Mouse (Mus musculus): ENCODE data around the gene Arfrp1. TPM values are rescaled to one million over a fixed set of nuclear protein-coding genes. Genes with fewer than 3 reads are reported as not detected.

The Arfrp1 gene
- polyA plus RNA-seq, 1 experiment = 48.8 TPM

DNA sequence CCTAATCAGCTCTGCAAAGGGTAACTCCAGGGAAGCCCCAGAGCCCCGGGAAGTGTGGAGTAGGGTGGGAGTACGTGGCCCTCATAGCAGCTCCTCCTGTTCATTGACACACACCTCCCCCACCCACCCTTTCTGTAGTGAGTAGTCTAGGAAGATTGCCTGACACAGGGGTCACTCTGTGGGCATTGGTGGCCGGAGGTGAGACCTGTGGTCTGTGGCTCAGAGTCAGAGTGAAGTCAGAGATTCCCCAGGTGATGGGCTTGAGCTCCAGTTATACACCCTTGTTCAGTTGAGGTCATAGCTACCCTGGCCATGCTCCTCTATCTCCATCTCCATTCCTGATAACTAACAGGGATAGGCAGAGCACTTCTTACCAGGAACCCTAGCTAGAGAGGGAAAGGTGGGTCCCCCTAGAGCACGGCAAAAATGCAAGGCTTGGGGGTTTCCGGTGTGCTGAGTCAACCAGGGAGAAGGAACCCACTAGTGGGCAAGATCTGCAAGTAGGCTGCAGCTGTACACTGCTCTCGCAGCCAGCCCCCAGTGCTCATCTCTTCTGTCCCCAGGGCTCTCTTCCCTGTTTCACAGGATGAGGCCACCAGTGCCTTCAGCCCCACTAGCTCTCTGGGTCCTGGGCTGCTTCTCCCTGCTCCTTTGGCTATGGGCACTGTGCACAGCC, 16.6 kb upstream of the Arfrp1 start:
- H3K36me3 ChIP-seq (ENCODE audit: control insufficient read depth, insufficient read depth) = peaks cover 9% of the 10 kb centered on the region
- no peaks in the 10 kb centered on the region for H3K27me3 ChIP-seq (ENCODE audit: control insufficient read depth, insufficient read depth, insufficient read length)
- TF ChIP-seq TCF12 (IDR thresholded peaks at IDR 0.05; ENCODE audit: insufficient read depth, poor library complexity, severe bottlenecking) (no peak), SRF (IDR thresholded peaks at IDR 0.05; ENCODE audit: control insufficient read depth, insufficient read length, low read depth) (no peak), POLR2AphosphoS2 (IDR thresholded peaks at IDR 0.05; ENCODE audit: insufficient read length, low read depth) (no peak), REST (IDR thresholded peaks at IDR 0.05; ENCODE audit: insufficient read depth, insufficient read length) (no peak), MAX (IDR thresholded peaks at IDR 0.05; ENCODE audit: low read depth) (no peak), CEBPB (IDR thresholded peaks at IDR 0.05; ENCODE audit: insufficient read depth, poor library complexity, severe bottlenecking) (no peak), E2F4 (IDR thresholded peaks at IDR 0.05; ENCODE audit: insufficient read depth) (no peak), MYOG (IDR thresholded peaks at IDR 0.05; ENCODE audit: control insufficient read depth in 1 of 3, insufficient read depth in 1 of 3, insufficient read length in 2 of 3, low read depth in 2 of 3) (no peak), TCF3 (IDR thresholded peaks at IDR 0.05; ENCODE audit: insufficient read length, low read depth) (no peak), POLR2A (IDR thresholded peaks at IDR 0.05; ENCODE audit: insufficient read length, low read depth) (no peak), USF1 (IDR thresholded peaks at IDR 0.05; ENCODE audit: low read depth) (no peak), MYOD1 (IDR thresholded peaks at IDR 0.05; ENCODE audit: control insufficient read depth in 1 of 3, insufficient read length in 2 of 3, low read depth in 2 of 3) (no peak)
- no peak overlapping the region for H3K4me2 ChIP-seq (ENCODE audit: low read depth)
- no peak overlapping the region for H3ac ChIP-seq (ENCODE audit: control insufficient read depth, insufficient read length)
- H3K79me2 ChIP-seq (ENCODE audit: control insufficient read depth, insufficient read depth) = peaks cover 7% of the 10 kb centered on the region
- H3K4me3 ChIP-seq = no peak overlapping the region

DNA sequence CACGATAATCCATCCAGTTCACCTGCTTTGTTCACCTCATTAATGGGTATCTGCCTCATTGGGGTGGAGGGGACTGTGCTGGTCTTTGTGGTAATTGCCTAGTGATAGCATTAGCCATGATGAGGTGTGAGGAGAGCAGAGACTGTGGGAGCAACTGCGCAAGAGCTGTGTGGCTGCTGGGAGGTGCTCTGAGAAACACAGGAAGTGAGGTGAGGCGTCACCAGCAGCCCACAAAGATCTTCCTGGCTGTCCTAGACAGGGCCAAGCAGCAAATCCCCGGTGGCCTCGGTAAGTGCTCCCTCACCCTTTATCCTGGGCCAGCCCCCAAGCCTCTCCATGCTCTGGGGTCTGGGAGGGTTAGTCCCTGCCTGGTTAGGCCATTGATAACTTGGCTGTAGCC, 15.9 kb upstream of the Arfrp1 start:
- H3K4me2 ChIP-seq (ENCODE audit: low read depth) = no peak overlapping the region
- peaks cover 9% of the 10 kb centered on the region for H3K79me2 ChIP-seq (ENCODE audit: control insufficient read depth, insufficient read depth)
- H3K4me3 ChIP-seq = no peak overlapping the region
- H3K27me3 ChIP-seq (ENCODE audit: control insufficient read depth, insufficient read depth, insufficient read length) = no peaks in the 10 kb centered on the region
- H3ac ChIP-seq (ENCODE audit: control insufficient read depth, insufficient read length) = no peak overlapping the region
- no peak for TF ChIP-seq MAX (IDR thresholded peaks at IDR 0.05; ENCODE audit: low read depth)
- H3K36me3 ChIP-seq (ENCODE audit: control insufficient read depth, insufficient read depth) = peaks cover 9% of the 10 kb centered on the region

DNA sequence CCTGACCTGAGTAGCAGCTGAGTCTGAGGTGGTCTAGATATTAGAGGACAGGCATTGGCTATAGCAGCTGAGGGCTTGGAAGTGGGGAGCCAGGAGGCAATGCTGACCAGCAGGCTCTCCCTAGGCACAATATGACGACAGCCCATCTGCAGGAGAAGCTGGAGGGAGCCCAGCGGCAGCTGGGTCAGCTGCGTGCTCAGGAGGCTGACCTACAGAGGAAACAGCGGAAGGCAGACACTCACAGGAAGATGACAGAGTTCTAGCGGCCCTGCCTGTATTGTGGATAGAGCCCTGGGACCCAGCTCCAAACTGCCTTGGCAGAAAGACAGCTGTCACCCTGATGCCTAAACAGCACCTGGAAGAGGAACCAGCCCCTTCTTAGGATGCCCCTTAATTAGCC, 15.0 kb upstream of the Arfrp1 start:
- Histone ChIP-seq H3K27me3 (ENCODE audit: control insufficient read depth, insufficient read depth, insufficient read length) (no peaks in the 10 kb centered on the region), H3K36me3 (ENCODE audit: control insufficient read depth, insufficient read depth) (peaks cover 9% of the 10 kb centered on the region), H3K79me2 (ENCODE audit: control insufficient read depth, insufficient read depth) (peaks cover 18% of the 10 kb centered on the region), H3ac (ENCODE audit: control insufficient read depth, insufficient read length) (no peak overlapping the region), H3K4me2 (ENCODE audit: low read depth) (no peak overlapping the region), H3K4me3 (no peak overlapping the region)
- TF ChIP-seq TCF3 (IDR thresholded peaks at IDR 0.05; ENCODE audit: insufficient read length, low read depth) (no peak), TCF12 (IDR thresholded peaks at IDR 0.05; ENCODE audit: insufficient read depth, poor library complexity, severe bottlenecking) (no peak), E2F4 (IDR thresholded peaks at IDR 0.05; ENCODE audit: insufficient read depth) (no peak), POLR2AphosphoS2 (IDR thresholded peaks at IDR 0.05; ENCODE audit: insufficient read length, low read depth) (no peak), SRF (IDR thresholded peaks at IDR 0.05; ENCODE audit: control insufficient read depth, insufficient read length, low read depth) (no peak), POLR2A (IDR thresholded peaks at IDR 0.05; ENCODE audit: insufficient read length, low read depth) (no peak), MYOD1 (IDR thresholded peaks at IDR 0.05; ENCODE audit: control insufficient read depth in 1 of 3, insufficient read length in 2 of 3, low read depth in 2 of 3) (no peak), REST (IDR thresholded peaks at IDR 0.05; ENCODE audit: insufficient read depth, insufficient read length) (no peak), USF1 (IDR thresholded peaks at IDR 0.05; ENCODE audit: low read depth) (no peak), MYOG (IDR thresholded peaks at IDR 0.05; ENCODE audit: control insufficient read depth in 1 of 3, insufficient read depth in 1 of 3, insufficient read length in 2 of 3, low read depth in 2 of 3) (no peak), CEBPB (IDR thresholded peaks at IDR 0.05; ENCODE audit: insufficient read depth, poor library complexity, severe bottlenecking) (no peak), MAX (IDR thresholded peaks at IDR 0.05; ENCODE audit: low read depth) (no peak)

DNA sequence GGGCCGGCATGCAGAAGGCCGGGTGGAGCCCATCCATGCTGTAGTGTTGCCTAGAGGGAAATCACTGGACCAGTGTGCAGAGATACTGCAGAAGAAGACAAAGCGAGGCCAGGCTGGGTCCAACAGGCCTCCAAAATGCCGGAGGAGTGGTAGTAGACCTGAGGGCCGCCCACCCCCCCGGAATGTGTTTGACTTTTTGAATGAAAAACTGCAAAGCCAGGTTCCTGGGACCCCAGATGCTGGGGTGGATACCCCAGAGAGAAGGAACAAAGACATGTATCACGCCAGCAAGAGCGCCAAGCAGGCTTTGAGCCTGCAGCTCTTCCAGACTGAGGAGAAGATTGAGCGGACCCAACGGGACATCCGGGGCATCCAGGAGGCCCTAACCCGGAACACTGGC, 14.6 kb upstream of the Arfrp1 start, which contains the start of gene Lime1:
Gene Lime1, plus strand, starts transcription at position 301 of the 400 bp plus-strand sequence.
- no peak within 1 kb of the TSS for H3ac ChIP-seq (ENCODE audit: control insufficient read depth, insufficient read length)
- TF ChIP-seq CEBPB (IDR thresholded peaks at IDR 0.05; ENCODE audit: insufficient read depth, poor library complexity, severe bottlenecking) = no peak
- no peak for TF ChIP-seq POLR2A (IDR thresholded peaks at IDR 0.05; ENCODE audit: insufficient read length, low read depth)
- no peak for TF ChIP-seq E2F4 (IDR thresholded peaks at IDR 0.05; ENCODE audit: insufficient read depth)
- no peak for TF ChIP-seq SRF (IDR thresholded peaks at IDR 0.05; ENCODE audit: control insufficient read depth, insufficient read length, low read depth)
- TF ChIP-seq MAX (IDR thresholded peaks at IDR 0.05; ENCODE audit: low read depth) = no peak
- no peak for TF ChIP-seq USF1 (IDR thresholded peaks at IDR 0.05; ENCODE audit: low read depth)
- TF ChIP-seq MYOG (IDR thresholded peaks at IDR 0.05; ENCODE audit: control insufficient read depth in 1 of 3, insufficient read depth in 1 of 3, insufficient read length in 2 of 3, low read depth in 2 of 3) = no peak
- TF ChIP-seq POLR2AphosphoS2 (IDR thresholded peaks at IDR 0.05; ENCODE audit: insufficient read length, low read depth) = no peak
- TF ChIP-seq REST (IDR thresholded peaks at IDR 0.05; ENCODE audit: insufficient read depth, insufficient read length) = no peak
- TF ChIP-seq TCF3 (IDR thresholded peaks at IDR 0.05; ENCODE audit: insufficient read length, low read depth) = no peak
- no peak for TF ChIP-seq MYOD1 (IDR thresholded peaks at IDR 0.05; ENCODE audit: control insufficient read depth in 1 of 3, insufficient read length in 2 of 3, low read depth in 2 of 3)
- TF ChIP-seq TCF12 (IDR thresholded peaks at IDR 0.05; ENCODE audit: insufficient read depth, poor library complexity, severe bottlenecking) = no peak

DNA sequence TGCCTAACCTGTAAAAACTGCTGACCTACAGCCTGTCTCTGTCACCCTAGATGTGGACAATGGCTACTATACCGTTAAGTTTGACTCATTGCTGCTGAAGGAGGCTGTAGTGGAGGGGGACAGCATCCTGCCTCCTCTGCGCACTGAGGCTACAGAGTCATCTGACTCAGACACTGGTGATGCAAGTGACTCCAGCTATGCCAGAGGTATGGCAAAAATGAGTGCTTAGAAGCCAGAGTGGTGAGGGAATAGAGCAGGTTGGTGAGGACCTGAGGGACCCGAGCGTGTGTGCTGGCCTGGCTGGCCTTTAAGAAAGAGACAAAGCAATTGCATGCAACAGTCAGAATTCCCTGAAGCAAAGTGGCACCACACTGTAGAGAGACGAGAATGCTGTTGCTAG, 13.5 kb upstream of the Arfrp1 start:
- TF ChIP-seq E2F4 (IDR thresholded peaks at IDR 0.05; ENCODE audit: insufficient read depth) (no peak), TCF3 (IDR thresholded peaks at IDR 0.05; ENCODE audit: insufficient read length, low read depth) (no peak)
- Histone ChIP-seq H3K36me3 (ENCODE audit: control insufficient read depth, insufficient read depth) (peaks cover 7% of the 10 kb centered on the region), H3ac (ENCODE audit: control insufficient read depth, insufficient read length) (no peak overlapping the region), H3K79me2 (ENCODE audit: control insufficient read depth, insufficient read depth) (peaks cover 32% of the 10 kb centered on the region), H3K27me3 (ENCODE audit: control insufficient read depth, insufficient read depth, insufficient read length) (no peaks in the 10 kb centered on the region), H3K4me3 (no peak overlapping the region), H3K4me2 (ENCODE audit: low read depth) (no peak overlapping the region)

More for the DNA sequence above, 14.6 kb upstream of the Arfrp1 start, which contains the start of gene Lime1:
- H3K4me2 ChIP-seq (ENCODE audit: low read depth) = no peak within 1 kb of the TSS
- H3K36me3 ChIP-seq (ENCODE audit: control insufficient read depth, insufficient read depth) = peaks cover 9% of the 10 kb centered on the region
- peaks cover 22% of the 10 kb centered on the region for H3K79me2 ChIP-seq (ENCODE audit: control insufficient read depth, insufficient read depth)
- H3K27me3 ChIP-seq (ENCODE audit: control insufficient read depth, insufficient read depth, insufficient read length) = no peaks in the 10 kb centered on the region
- no peak within 1 kb of the TSS for H3K4me3 ChIP-seq
